Mouse (Mus musculus): ENCODE results near the gene Nadk2.

Nadk2 gene

DNA sequence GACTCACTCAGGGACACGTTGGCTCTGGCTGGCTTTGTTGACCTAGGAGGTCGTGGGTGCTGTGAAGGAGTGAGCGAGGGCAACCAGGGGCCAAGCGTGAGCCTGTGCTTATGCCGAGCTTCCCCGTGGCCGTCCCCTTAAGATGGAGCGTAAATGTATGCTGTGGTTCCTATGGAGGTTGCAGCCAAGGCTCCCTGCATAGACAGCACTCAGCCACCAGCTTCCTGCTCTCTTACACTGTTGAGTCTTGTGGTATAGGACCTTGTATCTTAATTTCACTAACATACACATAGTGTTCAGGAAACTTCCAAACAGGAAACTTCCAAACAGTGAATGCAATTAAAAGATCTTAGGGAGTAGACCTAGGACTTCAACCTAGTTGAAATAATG is 17.6 kb downstream of the Nadk2 start:
- DNase-seq, result no peak

DNA sequence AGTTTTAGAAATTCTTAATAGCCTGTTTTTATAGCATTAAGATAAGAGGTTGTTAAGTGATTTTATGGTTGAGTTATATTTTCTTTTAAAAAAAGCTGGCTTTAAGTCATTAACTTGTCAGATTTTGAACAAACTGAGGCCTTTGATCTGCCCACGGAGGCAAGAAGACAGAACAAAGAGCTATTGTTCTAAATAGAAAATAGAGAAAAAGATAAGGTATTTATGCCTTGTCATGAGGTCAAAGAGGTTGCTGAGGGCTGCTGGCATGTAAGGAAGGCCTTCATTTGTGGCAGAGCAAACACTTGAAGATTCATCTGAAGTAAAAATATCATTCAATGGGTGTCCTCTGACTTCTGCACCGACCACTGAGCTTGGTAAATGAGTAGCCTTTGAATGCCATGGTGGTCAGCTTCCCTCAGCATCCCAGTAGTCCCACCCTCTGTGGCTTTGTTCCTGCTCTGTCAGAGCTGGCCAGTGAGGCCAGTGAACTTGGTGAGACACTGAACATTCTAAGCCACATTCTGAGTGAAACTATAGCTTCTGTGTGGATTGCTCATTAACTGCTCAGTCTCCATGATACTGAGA is 18.2 kb downstream of the Nadk2 start:
- DNase-seq, result no peak

GRCm38 (mm10) chr15:9090662-9091061 is 19.6 kb downstream of the Nadk2 start:
- no peak for DNase-seq

DNA sequence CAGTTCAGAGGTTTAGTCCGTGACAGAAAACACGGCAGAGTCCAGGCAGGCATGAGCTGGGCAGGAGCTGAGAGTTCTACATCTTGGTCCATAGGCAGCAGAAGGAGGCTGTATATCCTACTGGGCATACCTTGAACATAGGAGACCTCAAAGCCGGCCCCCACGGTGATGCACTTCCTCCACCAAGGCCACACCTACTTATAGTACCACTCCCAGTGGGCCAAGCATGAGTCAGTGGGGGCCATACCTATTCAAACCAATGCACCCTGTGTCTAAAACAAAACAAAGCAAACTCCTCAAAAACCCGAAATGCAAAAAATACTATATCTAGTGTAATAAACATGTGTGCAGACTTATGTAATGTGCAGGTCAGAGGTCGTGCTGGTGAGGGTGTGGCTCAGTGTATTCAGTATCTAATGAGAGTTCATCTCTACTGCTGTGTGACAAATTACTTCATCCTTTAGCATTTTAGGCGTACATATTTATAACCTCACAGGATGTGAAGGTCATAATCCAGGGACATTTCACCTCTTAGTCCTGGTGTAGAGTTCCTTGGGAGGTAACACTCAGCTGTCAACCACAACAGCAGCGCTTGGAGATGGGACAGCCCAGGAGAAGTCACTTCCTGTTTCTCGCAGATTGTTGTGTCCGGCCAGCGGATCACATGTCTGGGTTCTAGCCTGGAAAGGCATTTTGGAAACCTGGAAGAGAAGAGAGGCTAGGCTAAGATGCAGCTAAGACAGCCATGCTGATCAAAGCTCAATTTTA is 22.7 kb downstream of the Nadk2 start:
- DNase-seq, result no peak

DNA sequence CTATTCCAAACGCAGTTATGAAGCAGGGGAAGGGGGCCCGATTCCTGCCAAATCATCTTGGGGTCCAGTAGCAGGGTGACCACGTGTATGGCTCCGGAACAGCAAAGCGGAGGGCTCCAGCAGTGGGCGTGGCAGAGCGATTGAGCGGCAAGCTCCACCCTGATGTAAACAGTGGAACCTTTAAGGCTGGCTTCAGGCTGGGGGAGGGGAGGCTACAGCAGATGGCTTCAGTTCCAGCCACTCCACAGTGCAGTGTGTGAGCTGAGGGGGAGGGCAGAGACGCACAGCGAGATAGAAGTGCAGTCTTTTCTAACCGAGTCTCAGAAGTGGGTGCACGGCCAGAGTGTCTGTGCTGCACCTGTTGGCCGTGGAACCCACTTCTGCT is 23.3 kb downstream of the Nadk2 start:
- peak; percentile 55 to 70 for DNase-seq

- no peak for DNase-seq
Observed at GRCm38 (mm10) chr15:9096865-9097264, 25.8 kb downstream of the Nadk2 start.

GRCm38 (mm10) chr15:9100446-9101077 is 29.5 kb downstream of the Nadk2 start:
- no peak for DNase-seq

GRCm38 (mm10) chr15:9106303-9107074 is 35.4 kb downstream of the Nadk2 start:
- DNase-seq, result no peak

GRCm38 (mm10) chr15:9110526-9111347 is 39.7 kb downstream of the Nadk2 start:
- no peak for DNase-seq

GRCm38 (mm10) chr15:9111648-9112047 is 40.6 kb downstream of the Nadk2 start:
- DNase-seq, result no peak

GRCm38 (mm10) chr15:9113556-9113955 is 42.5 kb downstream of the Nadk2 start:
- DNase-seq, result no peak

GRCm38 (mm10) chr15:9114131-9114530 is 43.1 kb downstream of the Nadk2 start:
- no peak for DNase-seq

DNA sequence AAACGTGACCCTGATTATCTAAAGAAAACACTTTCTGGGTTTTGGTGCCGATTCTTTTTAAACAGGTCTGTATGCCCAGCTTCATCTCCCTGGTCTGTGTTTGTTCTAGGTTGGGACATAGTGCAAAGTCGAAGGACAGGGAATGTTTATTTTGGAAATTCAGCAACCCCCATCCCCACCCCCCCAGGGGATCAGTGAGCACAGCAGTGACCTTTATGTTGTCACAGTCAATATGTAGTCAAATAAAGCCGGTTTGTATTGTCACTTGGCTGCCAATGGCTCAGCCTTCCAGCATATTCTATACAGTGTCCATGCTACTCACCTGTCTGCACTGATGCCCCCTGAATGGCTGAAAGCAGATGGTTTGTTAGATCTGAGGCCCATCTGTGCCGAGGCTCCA is 43.5 kb downstream of the Nadk2 start:
- DNase-seq, result no peak

GRCm38 (mm10) chr15:9118852-9119251 is 47.8 kb downstream of the Nadk2 start:
- no peak for DNase-seq

- peak; percentile 32 to 40 for DNase-seq
Observed at GRCm38 (mm10) chr15:9120081-9120480, 49.0 kb downstream of the Nadk2 start.

GRCm38 (mm10) chr15:9122989-9123388 is 51.9 kb downstream of the Nadk2 start:
- DNase-seq, result no peak

GRCm38 (mm10) chr15:9124856-9125255 is 53.8 kb downstream of the Nadk2 start:
- no peak for DNase-seq

- no peak for DNase-seq
Observed at GRCm38 (mm10) chr15:9127051-9127791, 56.2 kb downstream of the Nadk2 start.

- no peak for DNase-seq
Observed at GRCm38 (mm10) chr15:9130772-9131498, 59.9 kb downstream of the Nadk2 start.

GRCm38 (mm10) chr15:9131499-9131888 is 60.4 kb downstream of the Nadk2 start:
- DNase-seq, result no peak

Data from lung, adult 18-20 months (tissue).